Mouse (Mus musculus): ENCODE results near the gene Gm10203. TPM values are rescaled to one million over a fixed set of nuclear protein-coding genes. Genes with fewer than 3 reads are reported as not detected.
"Not testable (repeated sequence)": the region's sequence is repeated elsewhere in the genome, so short reads cannot be mapped to it uniquely, and the experiment has no call there.

Gene Gm10203
- polyA plus RNA-seq (2016; fragmentation: Nextera tagmentation; extraction: Ambion mirVana): not detected in 2 replicates

DNA sequence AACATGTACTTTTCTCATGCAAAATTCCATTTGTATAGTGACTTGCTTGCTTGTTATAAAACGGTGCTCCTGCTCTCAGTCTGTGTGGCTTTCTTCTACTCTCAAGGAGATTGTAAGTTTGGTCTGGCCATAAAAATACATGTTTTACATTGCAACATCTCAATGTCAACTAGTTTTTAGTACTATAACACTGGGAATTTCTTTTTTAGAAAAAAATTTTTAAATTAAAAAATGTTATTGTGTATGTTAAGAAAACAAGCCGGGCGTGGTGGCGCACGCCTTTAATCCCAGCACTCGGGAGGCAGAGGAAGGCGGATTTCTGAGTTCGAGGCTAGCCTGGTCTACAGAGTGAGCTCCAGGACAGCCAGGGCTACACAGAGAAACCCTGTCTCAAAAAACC, at the start of gene Gm10203:
Gene Gm10203 (plus strand): TSS at position 301 of the 400 bp plus-strand sequence.
- not testable (repeated sequence) for H3K27me3 ChIP-seq (ENCODE audit: insufficient read depth, poor library complexity, severe bottlenecking); H3K4me3 ChIP-seq; H3K9me3 ChIP-seq; DNase-seq (ENCODE audit: low spot score); H3K27ac ChIP-seq; H3K36me3 ChIP-seq
- H3K4me1 ChIP-seq (replicated peaks): peaks cover 17% of the 10 kb centered on the region
- WGBS: 82% methylated on average over 8 of the region's 8 CpGs

DNA sequence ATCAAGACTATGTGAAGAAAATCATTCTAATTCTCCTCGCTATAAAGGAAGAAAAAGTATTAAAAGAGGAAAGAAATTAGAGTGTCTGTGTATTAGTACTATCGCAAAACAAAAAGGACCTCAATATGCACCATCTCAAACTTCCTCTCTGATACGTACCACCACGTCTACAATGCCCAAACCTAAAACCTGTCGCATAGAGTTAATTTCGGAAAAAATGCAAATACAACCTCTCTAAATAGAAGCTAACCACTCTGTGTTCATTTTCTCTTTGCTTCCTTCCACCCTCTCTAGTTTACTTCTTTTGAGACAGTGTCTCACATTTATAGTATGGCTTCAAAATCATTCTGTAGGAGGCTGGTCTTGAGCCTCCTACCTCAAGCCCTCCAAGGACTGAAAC, 37.6 kb upstream of the Gm10203 start:
- H3K27ac ChIP-seq: no peak overlapping the region
- no peaks in the 10 kb centered on the region for H3K9me3 ChIP-seq
- no peaks in the 10 kb centered on the region for H3K36me3 ChIP-seq
- H3K27me3 ChIP-seq (ENCODE audit: insufficient read depth, poor library complexity, severe bottlenecking): no peaks in the 10 kb centered on the region
- no peaks in the 10 kb centered on the region for H3K4me1 ChIP-seq (replicated peaks)
- 93% methylated on average over 6 of the region's 6 CpGs for WGBS
- H3K4me3 ChIP-seq: no peak overlapping the region
- DNase-seq (ENCODE audit: low spot score): no peak

DNA sequence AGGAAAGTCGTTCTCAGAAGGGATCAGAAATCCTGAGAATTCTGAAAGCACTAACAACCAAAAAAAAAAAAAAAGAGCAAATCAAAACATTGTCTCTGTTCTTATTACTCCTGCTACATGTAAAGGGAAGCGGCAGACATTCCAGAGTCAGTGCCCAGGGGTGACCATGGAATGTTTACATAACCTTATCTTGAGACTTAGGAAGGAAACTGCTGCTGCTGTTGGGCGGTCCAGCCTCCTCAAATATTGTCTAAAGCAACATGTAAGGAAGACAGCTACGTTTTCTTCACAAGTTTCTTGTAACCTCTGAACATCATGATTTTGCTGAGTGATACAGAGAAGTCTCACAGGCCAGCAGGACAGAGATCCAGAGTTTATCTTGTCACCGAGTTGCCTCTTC, 36.5 kb upstream of the Gm10203 start:
- Histone ChIP-seq H3K9me3 (no peaks in the 10 kb centered on the region), H3K4me1 (replicated peaks) (no peaks in the 10 kb centered on the region), H3K36me3 (no peaks in the 10 kb centered on the region), H3K4me3 (no peak overlapping the region), H3K27ac (no peak overlapping the region), H3K27me3 (ENCODE audit: insufficient read depth, poor library complexity, severe bottlenecking) (no peaks in the 10 kb centered on the region)
- 59% methylated on average over 5 of the region's 5 CpGs for WGBS
- DNase-seq (ENCODE audit: low spot score): peak; percentile 16

DNA sequence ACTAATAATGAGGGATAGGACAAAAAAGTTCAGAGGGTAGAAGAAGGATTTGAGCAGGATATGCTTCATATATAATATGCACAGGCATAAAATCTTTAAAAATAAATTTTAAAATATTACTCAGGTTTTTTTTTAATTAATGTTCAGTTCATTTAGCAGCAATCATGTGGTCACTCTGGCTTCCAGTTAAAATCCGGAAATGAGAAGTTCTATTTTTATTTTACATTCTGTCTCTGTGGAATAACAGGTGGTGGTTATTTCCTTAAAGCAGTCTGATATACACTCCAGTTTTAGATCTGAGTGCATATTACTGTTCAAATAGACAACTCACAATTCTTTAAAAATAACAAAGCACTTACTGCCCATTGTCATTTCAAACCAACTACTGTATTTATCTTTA, 35.4 kb upstream of the Gm10203 start:
- WGBS: 91% methylated on average over 1 of the region's 1 CpGs
- H3K4me3 ChIP-seq: no peak overlapping the region
- no peak for DNase-seq (ENCODE audit: low spot score)
- no peaks in the 10 kb centered on the region for H3K36me3 ChIP-seq
- H3K9me3 ChIP-seq: no peaks in the 10 kb centered on the region
- no peaks in the 10 kb centered on the region for H3K27me3 ChIP-seq (ENCODE audit: insufficient read depth, poor library complexity, severe bottlenecking)
- peaks cover 5% of the 10 kb centered on the region; the same call in 1 of the 2 replicates for H3K4me1 ChIP-seq (replicated peaks)
- no peak overlapping the region for H3K27ac ChIP-seq

DNA sequence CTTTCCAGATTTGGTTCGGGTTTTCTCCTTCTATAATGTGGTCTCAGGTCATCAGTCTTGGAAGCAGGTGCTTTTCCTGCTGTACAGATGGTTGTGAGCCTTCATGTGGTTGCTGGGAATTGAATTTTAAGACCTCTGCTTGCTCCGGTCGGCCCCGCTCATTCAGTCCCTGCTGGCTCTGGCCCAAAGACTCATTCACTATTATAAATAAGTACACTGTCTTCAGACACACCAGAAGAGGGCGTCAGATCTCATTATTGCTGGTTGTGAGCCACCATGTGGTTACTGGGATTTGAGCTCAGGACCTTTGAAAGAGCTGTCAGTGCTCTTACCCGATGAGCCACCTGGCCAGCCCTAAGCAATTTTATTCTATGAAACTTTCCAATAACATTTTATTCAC, 34.6 kb upstream of the Gm10203 start:
- no peaks in the 10 kb centered on the region for H3K36me3 ChIP-seq
- WGBS: 85% methylated on average over 6 of the region's 6 CpGs
- H3K4me3 ChIP-seq: no peak overlapping the region
- H3K27me3 ChIP-seq (ENCODE audit: insufficient read depth, poor library complexity, severe bottlenecking): no peaks in the 10 kb centered on the region
- H3K27ac ChIP-seq: no peak overlapping the region
- peaks cover 10% of the 10 kb centered on the region; the same call in 1 of the 2 replicates for H3K4me1 ChIP-seq (replicated peaks)
- no peak for DNase-seq (ENCODE audit: low spot score)
- H3K9me3 ChIP-seq: no peaks in the 10 kb centered on the region

DNA sequence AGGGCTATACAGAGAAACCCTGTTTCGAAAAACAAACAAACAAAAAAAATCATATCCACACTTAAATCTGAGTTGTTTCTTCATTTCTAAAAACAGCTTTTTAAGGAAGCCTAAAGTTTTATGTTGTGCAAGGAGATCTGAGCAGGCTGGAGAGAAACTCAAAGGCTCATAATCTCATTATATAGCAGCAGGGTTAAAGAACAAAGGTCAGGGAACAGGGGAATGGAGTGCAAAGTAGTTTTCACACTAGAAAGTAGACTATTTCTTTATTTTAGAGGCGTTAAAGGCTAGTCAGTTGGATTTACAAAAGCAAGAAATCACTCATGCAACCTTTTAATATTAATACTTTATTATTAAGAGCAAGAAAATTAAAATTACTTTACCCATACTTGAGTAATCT, 33.7 kb upstream of the Gm10203 start:
- no peak for DNase-seq (ENCODE audit: low spot score)
- Histone ChIP-seq H3K27ac (no peak overlapping the region), H3K9me3 (no peaks in the 10 kb centered on the region), H3K27me3 (ENCODE audit: insufficient read depth, poor library complexity, severe bottlenecking) (no peaks in the 10 kb centered on the region), H3K4me1 (replicated peaks) (peaks cover 10% of the 10 kb centered on the region; the same call in 1 of the 2 replicates), H3K4me3 (no peak overlapping the region), H3K36me3 (no peaks in the 10 kb centered on the region)
- 91% methylated on average over 2 of the region's 2 CpGs for WGBS

DNA sequence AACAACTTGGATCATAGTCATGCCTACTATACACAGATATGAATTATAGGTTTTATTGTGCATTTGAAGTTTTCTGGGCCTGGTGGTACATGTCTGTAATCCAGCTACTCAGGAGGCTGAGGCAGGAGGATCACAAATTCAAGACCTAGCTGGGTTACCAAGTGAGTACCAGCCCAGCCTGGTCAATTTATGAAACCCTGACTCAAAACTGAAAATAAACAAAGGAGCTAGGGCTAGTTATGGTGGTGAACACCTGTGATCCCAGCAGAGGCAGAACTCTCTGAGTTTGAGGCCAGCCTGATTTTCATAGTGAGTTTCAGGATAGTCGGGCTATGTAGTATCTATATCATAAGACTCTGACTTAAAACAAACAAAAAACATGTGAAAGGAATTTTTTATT, 32.7 kb upstream of the Gm10203 start:
- 88% methylated on average over 1 of the region's 1 CpGs for WGBS
- H3K36me3 ChIP-seq: no peaks in the 10 kb centered on the region
- H3K27me3 ChIP-seq (ENCODE audit: insufficient read depth, poor library complexity, severe bottlenecking): no peaks in the 10 kb centered on the region
- no peak overlapping the region for H3K4me3 ChIP-seq
- H3K4me1 ChIP-seq (replicated peaks): peaks cover 10% of the 10 kb centered on the region; the same call in 1 of the 2 replicates
- no peak overlapping the region for H3K27ac ChIP-seq
- no peak for DNase-seq (ENCODE audit: low spot score)
- H3K9me3 ChIP-seq: no peaks in the 10 kb centered on the region

DNA sequence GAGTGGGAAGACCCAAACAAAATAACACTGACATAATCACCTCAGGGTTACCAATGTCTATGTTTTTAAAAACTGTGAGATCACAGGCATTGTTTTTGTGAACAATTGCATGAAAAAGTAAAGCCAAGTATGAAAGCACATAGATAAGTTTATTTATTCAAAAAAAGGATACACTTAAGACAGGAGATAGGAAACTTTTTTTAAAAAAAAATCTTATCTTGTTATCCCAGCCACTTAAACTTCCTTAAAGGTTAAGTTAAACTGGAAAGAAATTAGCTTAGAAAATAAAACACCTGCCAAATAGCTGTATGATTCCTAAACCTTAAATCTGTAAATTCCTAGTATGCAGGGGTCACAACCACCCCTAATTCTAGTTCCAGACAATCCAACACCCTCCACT, 31.0 kb upstream of the Gm10203 start:
- Histone ChIP-seq H3K9me3 (no peaks in the 10 kb centered on the region), H3K4me3 (0 out of 2 replicates have a peak overlapping the region, but pooled peaks have one; percentile 86), H3K27me3 (ENCODE audit: insufficient read depth, poor library complexity, severe bottlenecking) (no peaks in the 10 kb centered on the region)

DNA sequence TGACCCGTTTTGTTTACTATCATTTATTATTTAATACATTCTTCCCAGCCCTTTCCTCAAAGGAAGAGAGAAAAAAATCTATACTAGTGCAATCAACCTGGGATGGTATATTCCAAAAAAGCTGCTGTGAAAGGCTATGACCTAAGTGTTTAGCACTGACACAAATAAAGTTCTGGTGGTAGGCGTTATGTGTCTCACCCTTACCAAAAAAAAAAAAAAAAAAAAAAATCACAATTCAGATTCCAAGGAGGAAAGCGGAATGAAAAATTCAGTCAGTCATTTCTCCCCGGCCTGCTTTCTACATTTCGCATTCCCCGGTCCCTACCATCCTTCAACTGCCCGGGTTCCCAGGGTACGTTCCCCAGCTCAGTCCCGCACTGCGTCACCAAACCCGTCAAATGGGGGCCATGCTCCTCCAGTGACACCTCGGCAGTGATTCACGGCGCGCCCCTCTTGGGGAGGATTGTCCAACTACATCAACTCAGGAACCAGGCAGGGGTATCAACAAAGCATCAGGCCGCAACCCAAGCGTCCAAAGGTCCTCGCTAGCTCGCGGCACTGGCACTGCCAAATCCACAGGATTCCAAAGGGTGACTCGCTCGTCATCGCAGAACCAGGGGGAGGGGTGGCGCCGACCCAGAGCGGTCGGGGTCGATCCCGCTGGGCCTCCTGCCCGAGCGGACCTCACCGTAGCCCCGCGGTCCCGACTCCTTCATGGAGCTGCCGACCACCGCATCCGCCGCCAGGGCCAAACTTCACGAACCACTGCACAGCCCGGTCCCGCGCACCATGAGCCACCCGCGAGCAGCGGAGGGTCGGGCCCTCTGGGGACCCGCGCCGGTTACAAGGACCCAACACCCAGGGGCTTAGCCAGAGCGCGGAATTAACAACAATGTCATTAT, 29.5 kb upstream of the Gm10203 start:
- peak overlapping the region; percentile 98 for H3K27ac ChIP-seq
- peaks cover 10% of the 10 kb centered on the region; the same call in 1 of the 2 replicates for H3K4me1 ChIP-seq (replicated peaks)
- H3K36me3 ChIP-seq: no peaks in the 10 kb centered on the region
- peak; percentile 78 for DNase-seq (ENCODE audit: low spot score)
- 2% methylated on average over 52 of the region's 52 CpGs for WGBS
- H3K9me3 ChIP-seq: no peaks in the 10 kb centered on the region
- H3K27me3 ChIP-seq (ENCODE audit: insufficient read depth, poor library complexity, severe bottlenecking): no peaks in the 10 kb centered on the region
- peak overlapping the region; percentile 86 for H3K4me3 ChIP-seq

More for the DNA sequence above, 31.0 kb upstream of the Gm10203 start:
- no peak for DNase-seq (ENCODE audit: low spot score)
- peaks cover 10% of the 10 kb centered on the region; the same call in 1 of the 2 replicates for H3K4me1 ChIP-seq (replicated peaks)
- no peak overlapping the region for H3K27ac ChIP-seq
- H3K36me3 ChIP-seq: no peaks in the 10 kb centered on the region

DNA sequence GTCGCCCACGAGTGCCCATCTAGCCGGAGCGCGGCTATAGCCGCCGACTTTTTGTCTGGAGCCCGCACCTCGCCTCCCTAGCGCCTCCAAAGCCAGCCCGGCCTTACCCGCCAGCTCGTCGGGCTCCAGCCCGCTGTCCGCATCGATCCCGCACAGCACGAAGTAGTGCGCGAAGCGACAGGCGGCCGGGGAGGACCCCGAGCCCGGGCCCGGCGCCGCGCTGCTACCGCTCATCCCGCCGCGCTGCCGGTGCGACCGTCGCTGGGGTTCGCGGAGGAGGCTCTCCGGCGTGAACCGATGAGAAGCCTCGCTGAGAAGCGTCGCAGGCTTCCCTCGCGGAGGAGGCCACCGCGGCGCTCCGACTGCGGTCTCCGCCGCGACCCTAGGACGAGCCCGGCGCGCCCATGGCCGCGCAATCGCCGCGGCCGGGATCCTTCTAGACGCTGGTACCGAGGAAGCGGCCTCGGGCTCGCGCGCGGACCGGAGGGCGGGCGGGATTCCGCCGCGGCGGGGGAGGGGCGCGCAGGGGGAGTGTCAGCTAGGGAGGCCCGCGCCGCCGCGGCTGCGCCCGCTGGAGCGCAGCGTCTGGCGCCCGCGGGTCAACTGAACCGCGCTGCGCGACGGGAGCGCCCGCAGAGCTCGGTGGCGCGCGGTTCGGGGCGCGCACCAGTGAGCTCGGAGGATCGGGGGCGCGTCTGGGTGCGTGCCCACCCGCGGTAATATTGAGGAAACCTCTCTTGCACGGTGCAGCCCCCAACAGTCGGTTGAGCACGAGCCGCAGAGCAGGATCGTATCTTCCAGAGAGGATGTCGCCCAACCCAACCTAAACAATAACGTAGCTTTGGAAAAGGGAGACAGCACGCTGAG, 28.7 kb upstream of the Gm10203 start, which contains the start of gene Dennd5b:
Gene Dennd5b (minus strand): TSS at position 605 of the 867 bp plus-strand sequence.
- DNase-seq (ENCODE audit: low spot score): peak; percentile 81
- Histone ChIP-seq H3K4me3 (peak within 1 kb of the TSS; percentile 86), H3K4me1 (replicated peaks) (peaks cover 10% of the 10 kb centered on the region; the same call in 1 of the 2 replicates), H3K36me3 (no peaks in the 10 kb centered on the region), H3K27ac (peak within 1 kb of the TSS; percentile 98), H3K9me3 (no peaks in the 10 kb centered on the region), H3K27me3 (ENCODE audit: insufficient read depth, poor library complexity, severe bottlenecking) (no peaks in the 10 kb centered on the region)
- WGBS: under 1% methylated on average over 124 of the region's 124 CpGs

DNA sequence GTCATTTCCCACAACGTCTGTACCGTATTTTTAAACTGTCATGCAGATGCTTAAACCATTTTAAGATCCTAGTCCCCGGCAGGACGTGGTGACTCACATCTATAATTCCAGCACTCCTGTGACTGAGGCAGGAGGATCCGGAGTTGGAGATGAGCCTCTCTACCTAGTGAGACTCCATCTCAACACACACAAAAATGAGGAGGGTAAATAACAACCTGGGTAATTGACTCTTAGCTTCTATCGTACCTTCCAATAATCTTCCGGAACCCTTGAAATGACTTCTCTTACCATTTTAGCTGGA, 28.1 kb upstream of the Gm10203 start:
- Histone ChIP-seq H3K27ac (peak overlapping the region; percentile 98), H3K36me3 (no peaks in the 10 kb centered on the region), H3K9me3 (no peaks in the 10 kb centered on the region), H3K27me3 (ENCODE audit: insufficient read depth, poor library complexity, severe bottlenecking) (no peaks in the 10 kb centered on the region), H3K4me3 (peak overlapping the region; percentile 86), H3K4me1 (replicated peaks) (peaks cover 10% of the 10 kb centered on the region; the same call in 1 of the 2 replicates)
- 16% methylated on average over 7 of the region's 7 CpGs for WGBS
- no peak for DNase-seq (ENCODE audit: low spot score)

DNA sequence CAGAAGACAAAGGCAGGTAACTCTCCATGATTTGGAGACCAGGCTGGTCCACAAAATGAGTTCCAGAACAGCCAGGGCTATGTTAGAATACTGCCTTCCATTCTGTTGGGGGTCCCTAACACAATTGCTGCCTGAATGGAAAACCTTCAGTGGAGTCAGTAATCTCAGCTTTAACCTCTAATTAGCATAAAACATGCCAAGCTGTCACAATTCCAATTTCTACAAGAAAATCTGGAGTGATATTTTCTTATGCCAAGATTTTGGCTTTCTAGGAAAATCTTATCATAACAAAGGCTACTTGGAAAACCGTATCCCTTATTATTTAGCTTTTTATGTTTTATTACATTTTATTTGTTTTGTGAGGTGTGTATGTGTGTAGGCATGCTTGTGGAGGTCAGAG, 26.5 kb upstream of the Gm10203 start:
- DNase-seq (ENCODE audit: low spot score): no peak
- no peaks in the 10 kb centered on the region for H3K9me3 ChIP-seq

DNA sequence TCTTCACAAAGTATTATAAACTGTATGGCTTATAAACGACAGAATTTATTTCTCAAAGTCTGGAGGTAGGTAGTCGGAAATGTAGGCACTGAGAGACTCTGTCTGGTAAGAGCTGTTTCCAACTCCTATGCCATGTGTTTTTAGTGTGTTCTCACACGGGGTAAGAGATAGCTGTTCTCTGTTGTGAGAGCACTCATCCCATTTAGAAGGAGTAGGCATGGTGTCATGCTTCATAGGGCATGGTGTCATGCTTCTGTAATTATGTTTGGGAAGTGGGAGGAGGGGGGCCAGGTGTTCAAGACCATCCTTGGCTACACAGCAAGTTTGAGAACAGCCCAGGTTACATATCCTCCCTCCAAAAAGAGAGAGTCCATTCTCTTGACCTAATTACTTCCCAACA, 22.4 kb upstream of the Gm10203 start:
- 83% methylated on average over 3 of the region's 3 CpGs for WGBS
- H3K27me3 ChIP-seq (ENCODE audit: insufficient read depth, poor library complexity, severe bottlenecking): no peaks in the 10 kb centered on the region
- no peak overlapping the region for H3K4me3 ChIP-seq
- no peak overlapping the region for H3K27ac ChIP-seq
- DNase-seq (ENCODE audit: low spot score): no peak
- H3K36me3 ChIP-seq: no peaks in the 10 kb centered on the region
- no peaks in the 10 kb centered on the region for H3K4me1 ChIP-seq (replicated peaks)
- no peaks in the 10 kb centered on the region for H3K9me3 ChIP-seq

More for the DNA sequence above, 26.5 kb upstream of the Gm10203 start:
- no peaks in the 10 kb centered on the region for H3K27me3 ChIP-seq (ENCODE audit: insufficient read depth, poor library complexity, severe bottlenecking)
- H3K4me3 ChIP-seq: no peak overlapping the region
- H3K36me3 ChIP-seq: no peaks in the 10 kb centered on the region
- H3K27ac ChIP-seq: no peak overlapping the region
- peaks cover 10% of the 10 kb centered on the region; the same call in 1 of the 2 replicates for H3K4me1 ChIP-seq (replicated peaks)
- 95% methylated on average over 1 of the region's 1 CpGs for WGBS

Data from hindbrain, embryonic 10.5 days (tissue).